Mouse (Mus musculus): ENCODE measurements around the gene Tmem205. TPM values are rescaled to one million over a fixed set of nuclear protein-coding genes. Genes with fewer than 3 reads are reported as not detected.

Gene Tmem205
- polyA plus RNA-seq, 1 experiment from 2014 or later, result 61.0 TPM

GRCm38 (mm10) chr9:21916851-21917492, 10.4 kb downstream of the Tmem205 start:
- peak overlapping the region; percentile 84 for H3K9ac ChIP-seq (ENCODE audit: low read depth, low read length)
- peak overlapping the region; percentile 76 for H3K4me3 ChIP-seq (ENCODE audit: low read length)
- 57% methylated on average over 3 of the region's 3 CpGs for WGBS
- H3K4me1 ChIP-seq (ENCODE audit: control insufficient read depth, insufficient read depth, low read depth, low read length), result peaks cover 9% of the 10 kb centered on the region
- H3K27ac ChIP-seq (ENCODE audit: low read depth, low read length), result peak overlapping the region; percentile 82
- no peak for ATAC-seq
- no peaks in the 10 kb centered on the region for H3K27me3 ChIP-seq (replicated peaks; ENCODE audit: control insufficient read depth, insufficient read depth, low read length)
- H3K4me2 ChIP-seq (ENCODE audit: low read length), result peak overlapping the region; percentile 84
- H3K36me3 ChIP-seq (ENCODE audit: control insufficient read depth, insufficient read depth, low read length), result peaks cover 8% of the 10 kb centered on the region
- no peaks in the 10 kb centered on the region for H3K9me3 ChIP-seq (ENCODE audit: control insufficient read depth, low read length)

GRCm38 (mm10) chr9:21909474-21910223, 17.7 kb downstream of the Tmem205 start:
- H3K9ac ChIP-seq (ENCODE audit: low read depth, low read length), result no peak overlapping the region
- no peak overlapping the region for H3K27ac ChIP-seq (ENCODE audit: low read depth, low read length)
- no peak overlapping the region for H3K4me2 ChIP-seq (ENCODE audit: low read length)
- 83% methylated on average over 10 of the region's 10 CpGs for WGBS
- H3K36me3 ChIP-seq (ENCODE audit: control insufficient read depth, insufficient read depth, low read length), result peaks cover 8% of the 10 kb centered on the region
- no peak for ATAC-seq
- no peaks in the 10 kb centered on the region for H3K9me3 ChIP-seq (ENCODE audit: control insufficient read depth, low read length)
- no peaks in the 10 kb centered on the region for H3K4me1 ChIP-seq (ENCODE audit: control insufficient read depth, insufficient read depth, low read depth, low read length)
- H3K27me3 ChIP-seq (replicated peaks; ENCODE audit: control insufficient read depth, insufficient read depth, low read length), result no peaks in the 10 kb centered on the region
- H3K4me3 ChIP-seq (ENCODE audit: low read length), result no peak overlapping the region

GRCm38 (mm10) chr9:21908216-21908615, 19.1 kb downstream of the Tmem205 start:
- Histone ChIP-seq H3K9me3 (ENCODE audit: control insufficient read depth, low read length) (no peaks in the 10 kb centered on the region), H3K4me3 (ENCODE audit: low read length) (no peak overlapping the region), H3K36me3 (ENCODE audit: control insufficient read depth, insufficient read depth, low read length) (peaks cover 3% of the 10 kb centered on the region; the same call in 1 of the 2 replicates), H3K4me2 (ENCODE audit: low read length) (no peak overlapping the region), H3K4me1 (ENCODE audit: control insufficient read depth, insufficient read depth, low read depth, low read length) (no peaks in the 10 kb centered on the region), H3K9ac (ENCODE audit: low read depth, low read length) (no peak overlapping the region), H3K27me3 (replicated peaks; ENCODE audit: control insufficient read depth, insufficient read depth, low read length) (no peaks in the 10 kb centered on the region), H3K27ac (ENCODE audit: low read depth, low read length) (no peak overlapping the region)
- ATAC-seq, result no peak
- WGBS, result 84% methylated on average over 11 of the region's 11 CpGs

- Histone ChIP-seq H3K27me3 (replicated peaks; ENCODE audit: control insufficient read depth, insufficient read depth, low read length) (no peaks in the 10 kb centered on the region), H3K36me3 (ENCODE audit: control insufficient read depth, insufficient read depth, low read length) (no peaks in the 10 kb centered on the region), H3K4me3 (ENCODE audit: low read length) (no peak overlapping the region), H3K4me1 (ENCODE audit: control insufficient read depth, insufficient read depth, low read depth, low read length) (no peaks in the 10 kb centered on the region), H3K9me3 (ENCODE audit: control insufficient read depth, low read length) (no peaks in the 10 kb centered on the region), H3K4me2 (ENCODE audit: low read length) (no peak overlapping the region), H3K27ac (ENCODE audit: low read depth, low read length) (no peak overlapping the region), H3K9ac (ENCODE audit: low read depth, low read length) (no peak overlapping the region)
- no peak for ATAC-seq
- WGBS, result 85% methylated on average over 4 of the region's 4 CpGs
Observed at GRCm38 (mm10) chr9:21904031-21904430, 23.3 kb downstream of the Tmem205 start.

- H3K36me3 ChIP-seq (ENCODE audit: control insufficient read depth, insufficient read depth, low read length), result no peaks in the 10 kb centered on the region
- peak overlapping the region; percentile 39 for H3K4me2 ChIP-seq (ENCODE audit: low read length)
- 16% methylated on average over 10 of the region's 10 CpGs for WGBS
- H3K9ac ChIP-seq (ENCODE audit: low read depth, low read length), result peak overlapping the region; percentile 42; the same call in 1 of the 2 replicates
- peak; percentile 91 for ATAC-seq
- peak overlapping the region; percentile 40 for H3K4me3 ChIP-seq (ENCODE audit: low read length)
- H3K27me3 ChIP-seq (replicated peaks; ENCODE audit: control insufficient read depth, insufficient read depth, low read length), result 0 out of 2 replicates have a peak, but pooled peaks cover 3% of the 10 kb centered on the region
- no peaks in the 10 kb centered on the region for H3K9me3 ChIP-seq (ENCODE audit: control insufficient read depth, low read length)
- peak overlapping the region; percentile 52; the same call in 1 of the 2 replicates for H3K27ac ChIP-seq (ENCODE audit: low read depth, low read length)
- no peaks in the 10 kb centered on the region for H3K4me1 ChIP-seq (ENCODE audit: control insufficient read depth, insufficient read depth, low read depth, low read length)
Observed at GRCm38 (mm10) chr9:21901223-21901820, 26.0 kb downstream of the Tmem205 start.

GRCm38 (mm10) chr9:21889229-21889628, 38.1 kb downstream of the Tmem205 start:
- ATAC-seq, result no peak
- no peaks in the 10 kb centered on the region for H3K4me1 ChIP-seq (ENCODE audit: control insufficient read depth, insufficient read depth, low read depth, low read length)
- no peaks in the 10 kb centered on the region for H3K27me3 ChIP-seq (replicated peaks; ENCODE audit: control insufficient read depth, insufficient read depth, low read length)
- H3K9me3 ChIP-seq (ENCODE audit: control insufficient read depth, low read length), result no peaks in the 10 kb centered on the region
- 69% methylated on average over 3 of the region's 3 CpGs for WGBS
- no peak overlapping the region for H3K4me2 ChIP-seq (ENCODE audit: low read length)
- H3K36me3 ChIP-seq (ENCODE audit: control insufficient read depth, insufficient read depth, low read length), result no peaks in the 10 kb centered on the region
- no peak overlapping the region for H3K27ac ChIP-seq (ENCODE audit: low read depth, low read length)
- H3K4me3 ChIP-seq (ENCODE audit: low read length), result no peak overlapping the region
- no peak overlapping the region for H3K9ac ChIP-seq (ENCODE audit: low read depth, low read length)

- H3K4me2 ChIP-seq (ENCODE audit: low read length), result no peak overlapping the region
- no peaks in the 10 kb centered on the region for H3K27me3 ChIP-seq (replicated peaks; ENCODE audit: control insufficient read depth, insufficient read depth, low read length)
- H3K4me3 ChIP-seq (ENCODE audit: low read length), result no peak overlapping the region
- H3K9ac ChIP-seq (ENCODE audit: low read depth, low read length), result no peak overlapping the region
- 57% methylated on average over 3 of the region's 3 CpGs for WGBS
- no peak for ATAC-seq
- no peaks in the 10 kb centered on the region for H3K4me1 ChIP-seq (ENCODE audit: control insufficient read depth, insufficient read depth, low read depth, low read length)
- no peaks in the 10 kb centered on the region for H3K9me3 ChIP-seq (ENCODE audit: control insufficient read depth, low read length)
- no peaks in the 10 kb centered on the region for H3K36me3 ChIP-seq (ENCODE audit: control insufficient read depth, insufficient read depth, low read length)
- no peak overlapping the region for H3K27ac ChIP-seq (ENCODE audit: low read depth, low read length)
Observed at GRCm38 (mm10) chr9:21876601-21877000, 50.8 kb downstream of the Tmem205 start.

- H3K4me2 ChIP-seq (ENCODE audit: low read length), result no peak overlapping the region
- no peak overlapping the region for H3K27ac ChIP-seq (ENCODE audit: low read depth, low read length)
- H3K36me3 ChIP-seq (ENCODE audit: control insufficient read depth, insufficient read depth, low read length), result no peaks in the 10 kb centered on the region
- no peaks in the 10 kb centered on the region for H3K9me3 ChIP-seq (ENCODE audit: control insufficient read depth, low read length)
- no peaks in the 10 kb centered on the region for H3K27me3 ChIP-seq (replicated peaks; ENCODE audit: control insufficient read depth, insufficient read depth, low read length)
- WGBS, result 52% methylated on average over 4 of the region's 4 CpGs
- no peak for ATAC-seq
- H3K4me1 ChIP-seq (ENCODE audit: control insufficient read depth, insufficient read depth, low read depth, low read length), result no peaks in the 10 kb centered on the region
- H3K9ac ChIP-seq (ENCODE audit: low read depth, low read length), result no peak overlapping the region
- no peak overlapping the region for H3K4me3 ChIP-seq (ENCODE audit: low read length)
Observed at GRCm38 (mm10) chr9:21872204-21872603, 55.2 kb downstream of the Tmem205 start.

All from hindbrain, embryonic 16.5 days (tissue).